Mouse (Mus musculus) neutrophil, adult 83 days (primary cell): ENCODE results near the gene Cela3a. TPM values are rescaled to one million over a fixed set of nuclear protein-coding genes. Genes with fewer than 3 reads are reported as not detected.

ENCODE experiments used
- total RNA-seq, 2 experiments: library from RNA; stranded (reverse); gene quantifications; one replicate each; pipeline ENCODE4 v1.2.4; 2023

Gene Cela3a
- total RNA-seq, result not detected

DNA sequence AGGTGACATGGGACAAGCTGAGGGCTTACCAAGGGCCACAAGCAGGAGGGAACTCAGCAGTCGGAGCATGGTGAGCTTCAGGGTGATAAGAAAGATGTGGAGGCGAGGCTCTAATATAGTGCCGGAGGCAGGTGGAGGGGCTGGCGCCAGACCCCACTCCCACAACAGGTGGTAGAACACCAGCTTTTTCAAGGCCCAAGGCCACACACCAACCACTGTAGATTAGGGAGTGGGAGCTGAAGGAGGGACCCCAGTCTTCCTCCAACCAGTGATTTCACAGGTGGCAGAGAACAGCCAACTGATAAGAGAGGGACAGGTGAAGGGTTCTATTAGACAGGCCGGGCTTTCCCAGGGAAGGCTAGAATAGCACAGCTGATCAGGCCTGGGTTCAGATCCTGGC lies at the start of gene Cela3a:
Gene Cela3a (minus strand): TSS at position 101 of the 400 bp plus-strand sequence.

GRCm38 (mm10) chr4:137453234-137453767 lies 43.7 kb upstream of the Cela3a start, which contains the start of gene 1700013G24Rik:
Gene 1700013G24Rik, plus strand, starts transcription at chr4:137453284.

DNA sequence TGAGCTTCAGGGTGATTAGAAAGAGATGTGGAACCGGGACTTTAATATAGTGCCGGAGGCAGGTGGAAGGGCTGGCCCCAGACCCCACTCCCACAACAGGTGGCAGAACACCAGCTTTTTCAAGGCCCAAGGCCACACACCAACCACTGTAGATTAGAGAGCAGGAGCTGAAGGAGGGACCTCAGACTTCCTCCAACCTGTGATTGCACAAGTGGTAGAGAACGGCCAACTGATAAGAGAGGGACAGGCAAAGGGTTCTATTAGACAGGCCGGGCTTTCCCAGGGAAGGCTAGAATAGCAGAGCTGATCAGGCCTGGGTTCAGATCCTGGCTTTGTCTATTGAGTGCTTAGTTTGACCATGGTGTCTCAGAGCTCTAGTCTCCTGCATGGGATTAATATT lies 20.9 kb upstream of the Cela3a start, which contains the start of gene Cela3b:
Gene Cela3b (minus strand): TSS at position 39 of the 400 bp plus-strand sequence.

GRCm38 (mm10) chr4:137357517-137358254 lies 51.9 kb downstream of the Cela3a start, which contains the start of gene Cdc42:
Gene Cdc42, minus strand, starts transcription at chr4:137357720.

Other genes starting within 250 kb of the Cela3a start
- under 1 TPM in 1 of 2 experiments, not detected in 1; 0.13 TPM for gene Wnt4, start 132.3 kb downstream of the Cela3a start, total RNA-seq
- 100 to 1,000 TPM; 471 to 503 TPM for gene Cdc42, start 52.1 kb downstream of the Cela3a start, total RNA-seq
- gene Cela3b, start 20.7 kb upstream of the Cela3a start, total RNA-seq, result not detected
- not detected for gene 1700013G24Rik, start 43.5 kb upstream of the Cela3a start, total RNA-seq
- gene Hspg2, start 59.0 kb upstream of the Cela3a start, total RNA-seq, result under 1 TPM; 0.31 to 0.66 TPM
- gene Ldlrad2, start 164.8 kb upstream of the Cela3a start, total RNA-seq, result not detected
- 100 to 1,000 TPM in 1 of 2 experiments, 10 to 100 TPM in 1; 99.4 to 100 TPM for gene Usp48, start 184.0 kb upstream of the Cela3a start, total RNA-seq